Mouse (Mus musculus) liver, embryonic 14.5 days (tissue): ENCODE measurements at regions not wholly inside any gene's neighbourhood (a gene's known extent, or its start where the extent isn't known, plus 50 kb on each side); places are given as distances from the start of the nearest gene placed in this dataset.

Experiments used
- CTCF ChIP-seq: IDR thresholded peaks from 2 replicates; pipeline ENCODE4 v1.5.1; 2016; ENCODE audit warnings: antibody characterized with exemption, low read depth, control low read depth
- EP300 ChIP-seq: IDR thresholded peaks from 2 replicates; pipeline ENCODE4 v1.6.1; 2016; ENCODE audit warnings: antibody characterized with exemption, low read depth

GRCm38 (mm10) chr2:74300885-74301451 lies 278.3 kb downstream of the Lnpk start:
- TF ChIP-seq CTCF (no peak), EP300 (no peak)
